Mouse (Mus musculus) MEL (cell line): ENCODE data around the gene Fgf11.

Source experiments
- CTCF ChIP-seq, 3 experiments: IDR thresholded peaks in 2 of 3; conservative IDR thresholded peaks in 1 of 3; 2 replicates each; pipeline ENCODE4 v1.5.1; 2011 to 2012; ENCODE audit warnings: low read length in 3 of 3, low read depth in 2 of 3, mild to moderate bottlenecking in 2 of 3, improper control_type of control experiment in 1 of 3, inconsistent platforms in 1 of 3, mixed read lengths in 1 of 3, moderate library complexity in 1 of 3; ENCODE audit not compliant: control insufficient read depth in 1 of 3, insufficient read depth in 1 of 3, poor library complexity in 1 of 3, severe bottlenecking in 1 of 3
- E2F4 ChIP-seq: IDR thresholded peaks from 2 replicates; pipeline ENCODE4 v1.6.1; 2011; ENCODE audit warnings: low read depth, low read length, improper control_type of control experiment, borderline replicate concordance
- EP300 ChIP-seq, 2 experiments: IDR thresholded peaks; 2 replicates each; pipeline ENCODE4 v1.6.1; 2011; ENCODE audit warnings: improper control_type of control experiment in 2 of 2, low read length in 2 of 2, low read depth in 1 of 2, mild to moderate bottlenecking in 1 of 2
- MXI1 ChIP-seq: IDR thresholded peaks from 2 replicates; pipeline ENCODE4 v1.6.1; 2011; ENCODE audit warnings: mild to moderate bottlenecking, low read depth, low read length, improper control_type of control experiment
- POLR2A ChIP-seq, 2 experiments: IDR thresholded peaks; 2 replicates each; pipeline ENCODE4 v1.6.1; 2011 to 2012; ENCODE audit warnings: low read length in 2 of 2, mild to moderate bottlenecking in 2 of 2, control low read depth in 1 of 2, improper control_type of control experiment in 1 of 2, low read depth in 1 of 2, moderate library complexity in 1 of 2; ENCODE audit not compliant: control insufficient read depth in 1 of 2, insufficient read depth in 1 of 2, poor library complexity in 1 of 2
- SIN3A ChIP-seq: IDR thresholded peaks from 2 replicates; pipeline ENCODE4 v1.6.1; 2012; ENCODE audit warnings: low read length, improper control_type of control experiment, inconsistent platforms

GRCm38 (mm10) chr11:69778258-69778982 is 23.2 kb downstream of the Fgf11 start:
- TF ChIP-seq POLR2A (IDR thresholded peaks at IDR 0.05; ENCODE audit: control insufficient read depth in 1 of 2, insufficient read depth in 1 of 2, low read depth in 1 of 2, low read length in 2 of 2, poor library complexity in 1 of 2), result no peak
- no peak for TF ChIP-seq EP300 (IDR thresholded peaks at IDR 0.05; ENCODE audit: low read depth in 1 of 2, low read length in 2 of 2)
- no peak for TF ChIP-seq SIN3A
- TF ChIP-seq CTCF (IDR thresholded peaks at IDR 0.05 in 2 of 3, conservative IDR thresholded peaks at IDR 0.05 in 1 of 3; ENCODE audit: control insufficient read depth in 1 of 3, insufficient read depth in 1 of 3, low read depth in 2 of 3, low read length in 3 of 3, poor library complexity in 1 of 3, severe bottlenecking in 1 of 3), result no peak
- no peak for TF ChIP-seq E2F4
- TF ChIP-seq MXI1, result no peak
